Mouse (Mus musculus) limb, embryonic 14.5 days (tissue): Measurements from ENCODE around the gene Lbhd2. TPM values are rescaled to one million over a fixed set of nuclear protein-coding genes. Genes with fewer than 3 reads are reported as not detected.
A peak's percentile ranks its signal among the peaks of the same experiment; 100 is the strongest.

Experiments used
- ATAC-seq: fragments of 200-750 bp; cut with Nextera tagmentation; 2 replicates; pipeline ENCODE4 v1.8.0; 2017; ENCODE audit warnings: low read depth, moderate number of reproducible peaks, moderate TSS enrichment; ENCODE audit not compliant: low FRiP score
- DNase-seq: peaks from one replicate; pipeline ENCODE4 v3.0.0-alpha.2; 2015; ENCODE audit warnings: low spot score
- H3K27ac ChIP-seq: fragments of 300-500 bp; sonication (generic); replicated peaks from 2 replicates; pipeline ENCODE4 v1.5.1; 2014; ENCODE audit warnings: low read depth, mild to moderate bottlenecking, low read length, moderate library complexity, mixed read lengths
- H3K27me3 ChIP-seq: fragments of 300-500 bp; sonication (generic); 2 replicates; pipeline ENCODE4 v1.6.1; 2014; ENCODE audit warnings: low read length, mixed read lengths; ENCODE audit not compliant: control insufficient read depth, insufficient read depth
- H3K36me3 ChIP-seq: fragments of 300-500 bp; sonication (generic); 2 replicates; pipeline ENCODE4 v1.6.1; 2014; ENCODE audit warnings: mild to moderate bottlenecking, low read length, moderate library complexity, mixed read lengths; ENCODE audit not compliant: control insufficient read depth, insufficient read depth
- H3K4me1 ChIP-seq: fragments of 300-500 bp; sonication (generic); 2 replicates; pipeline ENCODE4 v1.6.1; 2014; ENCODE audit warnings: antibody characterized with exemption, low read length, mixed read lengths; ENCODE audit not compliant: control insufficient read depth, insufficient read depth
- H3K4me2 ChIP-seq: fragments of 300-500 bp; sonication (generic); replicated peaks from 2 replicates; pipeline ENCODE4 v1.6.1; 2014; ENCODE audit warnings: low read depth, mild to moderate bottlenecking, low read length, moderate library complexity; ENCODE audit not compliant: severe bottlenecking
- H3K4me3 ChIP-seq: fragments of 300-500 bp; sonication (generic); replicated peaks from 2 replicates; pipeline ENCODE4 v1.5.1; 2014; ENCODE audit warnings: low read length
- H3K9ac ChIP-seq: fragments of 300-500 bp; sonication (generic); 2 replicates; pipeline ENCODE4 v1.6.1; 2014; ENCODE audit warnings: mild to moderate bottlenecking, low read depth, low read length, moderate library complexity; ENCODE audit not compliant: severe bottlenecking
- H3K9me3 ChIP-seq: fragments of 300-500 bp; sonication (generic); 2 replicates; pipeline ENCODE4 v1.6.1; 2016; ENCODE audit warnings: low read length; ENCODE audit not compliant: control insufficient read depth
- POLR2A ChIP-seq: fragments of 200-500 bp; IDR thresholded peaks from 2 replicates; pipeline ENCODE4 v1.8.0; 2012; ENCODE audit warnings: inconsistent platforms, mild to moderate bottlenecking, moderate library complexity, borderline replicate concordance; ENCODE audit not compliant: insufficient read depth, insufficient read length; ENCODE audit errors: extremely low read depth
- WGBS: fragments of 180-500 bp; shearing (Covaris S2); extraction: QIAGEN DNeasy Blood & Tissue Kit; methylation state at CpG from one replicate; pipeline ENCODE4 v1.1.7; 2014; 5-methylcytosine and 5-hydroxymethylcytosine counted together
- polyA plus RNA-seq, 2 experiments: library from polyadenylated mRNA; depleted of rRNA in 1 of 2; stranded (reverse) in 1 of 2; unstranded in 1 of 2; fragments of >200 nt; fragmentation: Nextera tagmentation in 1 of 2; extraction: Ambion mirVana in 1 of 2; gene quantifications; 2 replicates each; pipeline versions ENCODE4 v1.2.1 to v1.2.3; 2012 to 2014

Lbhd2 gene
- polyA plus RNA-seq (2012; rRNA removed) (11.0 and 17.2 TPM in 2 replicates), polyA plus RNA-seq (2014; fragmentation: Nextera tagmentation; extraction: Ambion mirVana) (19.2 and 22.3 TPM in 2 replicates)

- Histone ChIP-seq H3K36me3 (no peaks in the 10 kb centered on the region), H3K9ac (peak within 1 kb of the TSS; percentile 38), H3K27me3 (peaks cover 23% of the 10 kb centered on the region), H3K4me2 (peak within 1 kb of the TSS; percentile 51), H3K27ac (no peak within 1 kb of the TSS), H3K4me3 (peak within 1 kb of the TSS; percentile 34), H3K4me1 (peaks cover 6% of the 10 kb centered on the region), H3K9me3 (no peaks in the 10 kb centered on the region)
- DNase-seq = no peak
- 2% methylated on average over 21 of the region's 24 CpGs for WGBS
- ATAC-seq = no peak
- no peak for TF ChIP-seq POLR2A
Measured at GRCm38 (mm10) chr12:111406622-111407021, at the start of gene Lbhd2. Gene Lbhd2 (plus strand): TSS chr12:111406809.

GRCm38 (mm10) chr12:111360671-111361070 lies 45.9 kb upstream of the Lbhd2 start:
- ATAC-seq (no peak), DNase-seq (no peak)
- Histone ChIP-seq H3K9me3 (no peaks in the 10 kb centered on the region), H3K4me3 (no peak overlapping the region), H3K36me3 (no peaks in the 10 kb centered on the region), H3K4me2 (no peak overlapping the region), H3K27ac (no peak overlapping the region), H3K9ac (no peak overlapping the region), H3K27me3 (no peaks in the 10 kb centered on the region), H3K4me1 (peaks cover 24% of the 10 kb centered on the region)
- 56% methylated on average over 16 of the region's 16 CpGs for WGBS
- TF ChIP-seq POLR2A = no peak

DNA sequence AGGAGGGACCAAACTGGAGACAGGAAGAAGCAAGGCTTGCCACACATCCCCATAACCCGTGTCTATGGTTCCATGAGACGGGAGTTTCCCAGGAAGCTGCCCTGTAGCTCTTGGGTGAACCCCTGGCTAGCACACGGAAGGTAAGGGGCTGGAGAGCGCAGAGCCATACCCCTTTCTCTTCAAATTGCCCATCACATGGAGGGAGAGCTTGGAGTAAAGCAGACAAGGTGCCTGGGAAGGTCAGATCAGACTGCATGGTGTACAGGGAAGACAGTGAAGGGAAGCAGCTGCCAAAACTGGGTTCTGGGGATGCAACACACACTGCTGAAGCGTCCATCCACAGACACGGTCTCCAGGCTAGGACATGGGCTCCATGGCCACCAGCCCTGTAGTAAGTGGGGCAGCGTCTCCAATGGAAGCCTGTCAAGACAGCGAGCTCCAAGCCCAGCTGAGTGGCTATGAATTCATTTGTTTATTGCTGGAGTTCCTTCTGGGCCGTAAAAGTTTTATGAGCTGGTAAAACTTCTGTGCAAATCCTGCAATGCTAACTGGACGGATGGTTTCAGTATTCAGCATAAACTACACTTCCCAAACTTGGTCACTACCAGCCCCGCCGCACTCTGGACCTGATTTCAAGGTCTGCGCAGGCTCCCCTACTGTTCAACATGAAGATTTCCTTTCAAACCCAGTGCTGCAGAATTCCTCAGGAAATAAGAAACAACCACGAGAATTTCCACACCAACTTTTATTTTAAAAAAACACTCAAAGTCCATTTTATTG lies 45.1 kb upstream of the Lbhd2 start:
- Histone ChIP-seq H3K4me2 (peak overlapping the region; percentile 15; the same call in 1 of the 2 replicates), H3K27ac (peak overlapping the region; percentile 34), H3K4me3 (no peak overlapping the region), H3K27me3 (no peaks in the 10 kb centered on the region), H3K9me3 (no peaks in the 10 kb centered on the region), H3K9ac (no peak overlapping the region), H3K36me3 (no peaks in the 10 kb centered on the region), H3K4me1 (peaks cover 24% of the 10 kb centered on the region)
- ATAC-seq (peak; percentile 70), DNase-seq (peak; percentile 44)
- 30% methylated on average over 14 of the region's 14 CpGs for WGBS
- TF ChIP-seq POLR2A = no peak

- H3K4me1 ChIP-seq = peaks cover 29% of the 10 kb centered on the region
Measured at GRCm38 (mm10) chr12:111364234-111364633, 42.4 kb upstream of the Lbhd2 start.

DNA sequence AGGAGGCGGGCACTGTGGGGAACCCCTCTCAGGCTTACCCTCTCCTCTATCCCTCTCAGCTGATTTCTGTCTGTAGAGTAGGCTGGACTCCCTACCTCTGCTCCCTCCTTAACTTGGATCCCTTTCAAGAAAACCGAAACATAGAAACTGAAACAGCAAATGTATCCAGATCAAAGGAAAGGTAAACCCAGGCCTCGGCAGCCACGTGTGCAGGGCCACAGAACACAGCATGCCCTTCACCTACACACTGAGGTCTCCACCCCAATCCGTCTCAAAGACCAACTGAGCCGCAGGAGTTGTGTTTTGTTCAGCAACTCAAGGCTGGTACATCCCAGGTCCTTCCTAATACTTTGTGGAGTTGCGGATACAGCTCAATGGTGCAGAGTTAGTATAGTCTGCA lies 39.5 kb upstream of the Lbhd2 start:
- Histone ChIP-seq H3K27me3 (no peaks in the 10 kb centered on the region), H3K27ac (no peak overlapping the region), H3K36me3 (no peaks in the 10 kb centered on the region), H3K4me2 (no peak overlapping the region), H3K4me3 (no peak overlapping the region), H3K4me1 (peaks cover 31% of the 10 kb centered on the region), H3K9ac (no peak overlapping the region), H3K9me3 (no peaks in the 10 kb centered on the region)
- DNase-seq (no peak), ATAC-seq (no peak)
- TF ChIP-seq POLR2A = no peak
- 74% methylated on average over 7 of the region's 7 CpGs for WGBS

More at GRCm38 (mm10) chr12:111364234-111364633, 42.4 kb upstream of the Lbhd2 start:
- Histone ChIP-seq H3K27me3 (no peaks in the 10 kb centered on the region), H3K27ac (no peak overlapping the region), H3K9me3 (no peaks in the 10 kb centered on the region), H3K4me2 (no peak overlapping the region), H3K9ac (no peak overlapping the region), H3K36me3 (no peaks in the 10 kb centered on the region), H3K4me3 (no peak overlapping the region)
- WGBS = 85% methylated on average over 3 of the region's 3 CpGs
- no peak for TF ChIP-seq POLR2A
- ATAC-seq (no peak), DNase-seq (no peak)
